Mouse (Mus musculus) olfactory bulb, adult 2 months (tissue): ENCODE results near the gene Gm38392.
"Not testable (repeated sequence)": the region's sequence is repeated elsewhere in the genome, so short reads cannot be mapped to it uniquely, and the experiment has no call there.

ENCODE experiments used
- CTCF ChIP-seq: fragments of 200-500 bp; IDR thresholded peaks from 2 replicates; pipeline ENCODE4 v1.5.1; 2012; ENCODE audit warnings: low read depth, mild to moderate bottlenecking, low read length, moderate library complexity; ENCODE audit not compliant: insufficient read depth
- POLR2A ChIP-seq: fragments of 200-500 bp; IDR thresholded peaks from 2 replicates; pipeline ENCODE4 v1.6.1; 2012; ENCODE audit warnings: mild to moderate bottlenecking, low read depth, low read length, moderate library complexity; ENCODE audit not compliant: insufficient read depth

DNA sequence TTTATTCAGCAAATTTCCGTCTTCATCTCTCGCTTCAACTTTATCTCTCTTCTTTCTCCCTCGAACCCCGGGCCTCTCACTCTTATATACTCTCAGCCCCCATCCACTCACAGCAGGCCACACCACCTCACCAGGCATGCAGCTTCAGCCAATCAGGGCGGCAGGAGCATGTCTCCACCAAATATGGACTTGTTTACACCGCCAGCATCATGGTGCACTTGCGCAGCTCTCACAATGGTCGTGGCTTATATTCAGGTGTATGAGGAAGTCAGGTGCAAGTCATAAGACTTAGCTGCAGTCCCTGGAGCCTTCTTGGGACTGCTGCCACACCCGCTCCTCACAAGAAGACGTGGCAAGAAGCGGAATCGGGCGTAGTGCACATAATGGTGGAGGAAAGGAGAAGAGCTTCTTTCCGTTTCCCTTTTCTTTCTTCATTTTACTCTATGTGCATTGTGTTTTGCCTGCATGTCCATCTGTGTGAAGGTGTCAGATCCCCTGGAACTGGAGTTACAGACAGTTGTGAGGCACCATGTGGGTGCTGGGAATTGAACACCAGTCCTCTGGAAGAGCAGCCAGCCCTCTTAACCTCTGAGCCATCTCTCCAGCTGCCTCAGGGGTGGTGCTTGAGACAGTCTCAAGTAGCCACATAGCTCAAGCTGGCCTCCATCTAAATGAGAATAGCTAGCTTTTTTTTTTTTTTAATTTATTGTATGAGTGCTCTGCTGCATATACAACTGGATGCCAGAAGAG is 2.0 kb downstream of the Gm38392 start:
- TF ChIP-seq POLR2A, CTCF: not testable (repeated sequence)
